Mouse (Mus musculus): ENCODE measurements at regions not wholly inside any gene's neighbourhood (a gene's known extent, or its start where the extent isn't known, plus 50 kb on each side); places are given as distances from the start of the nearest gene placed in this dataset.

DNA sequence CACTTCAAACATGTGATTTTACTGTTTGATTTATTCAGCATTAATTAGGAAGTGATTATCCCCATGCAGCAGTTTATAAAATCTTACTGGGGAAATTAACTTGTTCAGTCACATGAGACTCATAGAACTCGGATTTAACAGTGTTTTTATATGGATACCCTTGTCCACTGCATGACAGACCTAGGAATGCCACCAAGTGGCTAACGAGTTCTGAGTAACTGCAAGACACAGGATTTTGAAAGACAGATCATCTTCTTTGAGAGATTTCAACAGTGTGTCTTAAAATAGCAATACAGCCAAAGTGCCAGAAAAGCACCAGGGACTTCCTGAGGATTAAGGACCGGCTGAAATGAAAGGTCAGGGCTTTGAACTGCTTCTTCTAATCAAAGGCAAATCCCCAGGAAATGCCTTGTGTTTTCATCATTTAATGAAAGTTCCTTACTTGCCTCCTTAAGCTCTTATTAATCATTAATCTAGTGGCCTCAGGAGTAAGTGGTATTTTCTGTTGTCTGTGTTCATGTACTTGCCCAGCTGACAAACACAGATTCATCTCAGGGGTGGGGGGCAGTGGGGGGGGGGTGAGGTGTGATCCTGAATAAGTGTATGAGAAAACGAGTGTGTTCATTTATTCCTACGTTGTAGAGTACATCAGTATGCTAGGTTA is 193.4 kb downstream of the Gm13691 start:
- DNase-seq (ENCODE audit: low spot score in 2 of 2) = no peak

DNA sequence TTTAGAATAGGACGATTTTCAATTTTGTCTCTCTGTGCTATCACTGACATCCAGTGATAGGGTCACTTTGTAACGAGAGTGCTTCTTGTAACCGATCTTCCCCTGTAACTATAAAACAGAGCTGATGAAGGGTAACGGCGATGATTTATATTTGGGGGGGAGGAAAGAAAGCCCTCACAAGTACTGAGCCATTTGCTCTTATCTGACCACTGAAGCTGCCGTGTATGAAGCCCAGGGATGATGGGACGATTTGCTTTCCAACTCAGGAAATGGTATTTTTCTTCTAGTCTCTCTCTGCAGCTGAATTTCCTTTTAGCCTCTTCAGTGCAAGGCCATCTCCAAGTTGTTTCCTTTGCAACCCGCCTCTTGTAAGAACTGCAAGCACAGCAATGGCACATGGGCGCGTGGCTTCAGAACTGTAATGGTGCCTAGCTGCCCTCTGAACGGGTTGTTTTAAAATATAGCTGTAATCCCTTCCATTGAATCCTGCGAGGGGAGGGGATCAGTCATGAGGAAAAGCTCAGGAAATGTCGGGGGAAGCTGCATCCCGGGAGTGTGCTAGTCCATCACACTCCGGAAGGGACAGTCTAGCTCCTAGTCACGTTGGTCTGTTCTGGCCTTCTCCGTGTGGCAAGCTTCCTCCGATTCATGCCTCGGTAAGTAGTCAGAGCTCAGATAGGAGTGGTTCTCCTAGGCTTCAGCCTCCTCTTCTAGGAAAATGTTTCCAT is 194.1 kb downstream of the Gm13691 start:
- no peak for DNase-seq (ENCODE audit: low spot score in 2 of 2)

DNA sequence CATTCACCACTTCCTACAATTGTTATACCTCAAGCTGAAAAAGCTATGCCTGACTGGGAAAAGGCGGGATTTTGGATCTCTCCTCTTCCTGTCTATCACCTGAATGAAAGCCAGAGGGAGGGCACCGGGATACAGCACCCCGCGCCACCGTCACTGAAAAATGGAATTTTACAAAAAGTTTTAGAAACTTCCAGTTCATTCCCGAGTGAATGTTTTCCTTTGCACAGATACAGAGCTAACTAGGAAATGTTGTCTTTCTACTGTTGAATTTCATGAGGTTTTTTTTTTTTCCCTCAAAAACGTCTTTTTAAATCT is 194.6 kb downstream of the Gm13691 start:
- no peak for DNase-seq (ENCODE audit: low spot score in 2 of 2)

DNA sequence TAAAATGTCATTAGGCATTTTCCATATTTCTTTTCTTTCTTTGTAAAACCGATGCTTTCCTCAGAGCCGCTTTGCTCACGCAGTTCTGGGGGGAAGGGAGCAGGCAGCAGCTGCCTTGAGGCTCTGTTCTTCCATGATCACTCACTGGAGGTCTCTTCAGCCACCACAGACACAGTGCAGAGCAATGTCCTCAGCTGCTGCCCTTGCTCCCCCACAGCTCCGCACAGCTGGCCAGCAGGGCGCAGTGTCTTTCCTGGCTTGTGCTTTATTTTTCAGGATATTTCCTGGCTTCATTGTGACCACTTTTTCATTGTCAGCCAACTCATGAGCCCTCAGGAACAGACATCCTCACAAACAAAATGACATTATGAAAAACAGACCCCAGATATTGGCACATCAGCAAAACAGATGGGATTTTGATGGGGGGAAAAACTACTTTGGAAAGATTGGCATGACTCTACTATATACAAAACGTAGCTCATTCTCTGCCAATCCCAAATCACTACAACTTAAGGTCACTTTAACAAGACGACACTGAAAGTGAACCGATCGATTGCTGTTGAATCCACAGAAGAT is 195.9 kb downstream of the Gm13691 start:
- no peak for DNase-seq (ENCODE audit: low spot score in 2 of 2)

DNA sequence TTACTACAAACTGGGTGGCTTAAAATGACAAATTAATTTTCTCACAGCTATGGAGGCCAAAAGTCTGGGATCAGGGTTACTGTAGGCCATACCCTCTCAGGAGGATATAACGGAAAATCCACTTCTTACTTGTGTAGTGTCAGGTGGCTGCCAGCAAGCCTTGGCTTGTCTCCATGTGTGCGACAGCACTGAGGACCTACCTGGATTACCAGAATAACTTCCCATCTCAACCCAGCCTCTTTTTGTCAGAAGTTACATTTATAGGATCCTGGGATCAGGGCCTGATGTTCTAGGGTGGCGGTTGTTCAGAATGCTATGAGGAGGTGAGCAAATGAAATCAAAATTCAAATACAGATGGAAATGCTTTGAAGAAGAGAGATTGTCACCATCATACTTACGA is 197.1 kb downstream of the Gm13691 start:
- no peak for DNase-seq (ENCODE audit: low spot score in 2 of 2)

DNA sequence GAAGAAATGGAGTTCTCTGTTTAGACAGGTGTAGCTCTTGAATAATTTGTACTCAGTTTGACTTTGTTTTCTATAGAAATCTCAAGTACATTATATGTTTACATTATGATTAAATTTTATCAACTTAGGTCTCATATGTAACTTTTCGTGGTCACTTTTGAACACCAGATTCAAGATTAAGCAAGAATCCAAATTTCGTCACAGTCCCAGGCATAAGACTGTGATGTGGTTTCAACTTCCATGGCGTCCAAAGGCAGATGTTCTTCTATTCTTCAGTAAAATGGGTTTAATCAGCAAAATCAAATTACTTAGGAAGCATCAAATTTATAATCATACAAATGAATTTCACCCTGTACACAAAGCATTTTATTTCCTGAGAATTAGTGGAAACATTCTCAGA is 198.9 kb downstream of the Gm13691 start:
- DNase-seq (ENCODE audit: low spot score in 2 of 2) = no peak

DNA sequence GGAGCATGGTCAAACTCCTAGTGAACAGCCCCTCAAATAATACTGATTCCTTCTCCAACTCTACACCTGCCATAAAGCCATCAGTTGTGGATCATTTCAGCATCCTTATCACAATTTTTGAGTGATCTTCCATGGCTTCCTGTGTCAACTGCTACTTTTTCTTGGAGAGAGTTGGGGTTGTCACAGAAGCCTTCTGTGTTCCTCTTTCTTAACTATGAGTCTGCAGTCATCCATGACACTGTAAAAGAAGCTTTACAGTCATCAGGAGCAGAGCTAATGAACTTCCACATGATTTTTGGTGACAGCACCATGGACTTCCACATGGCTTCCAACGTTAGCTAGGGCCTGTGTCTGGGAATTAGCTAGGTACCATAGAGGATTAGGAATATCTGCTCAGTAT is 208.1 kb downstream of the Calcrl start:
- DNase-seq (ENCODE audit: low spot score in 2 of 2) = no peak

DNA sequence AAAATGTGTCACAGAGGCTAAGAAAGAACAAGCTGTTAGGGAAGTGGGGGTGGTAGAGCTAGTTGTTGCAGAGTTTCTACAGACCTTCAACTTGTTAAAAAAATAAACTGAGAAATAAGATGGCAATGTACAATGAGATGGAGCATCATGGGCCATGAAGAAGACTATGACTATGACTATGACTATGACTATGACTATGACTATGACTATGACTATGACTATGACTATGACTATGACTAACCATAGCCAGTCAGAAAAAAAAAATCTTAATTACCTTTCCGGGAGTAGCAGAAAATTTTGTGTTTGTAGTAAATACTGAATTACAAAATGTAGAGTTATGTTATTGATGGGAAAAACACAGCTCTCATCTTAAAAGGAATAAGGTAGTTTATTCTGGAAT is 203.2 kb downstream of the Calcrl start:
- DNase-seq (ENCODE audit: low spot score in 2 of 2) = no peak

DNA sequence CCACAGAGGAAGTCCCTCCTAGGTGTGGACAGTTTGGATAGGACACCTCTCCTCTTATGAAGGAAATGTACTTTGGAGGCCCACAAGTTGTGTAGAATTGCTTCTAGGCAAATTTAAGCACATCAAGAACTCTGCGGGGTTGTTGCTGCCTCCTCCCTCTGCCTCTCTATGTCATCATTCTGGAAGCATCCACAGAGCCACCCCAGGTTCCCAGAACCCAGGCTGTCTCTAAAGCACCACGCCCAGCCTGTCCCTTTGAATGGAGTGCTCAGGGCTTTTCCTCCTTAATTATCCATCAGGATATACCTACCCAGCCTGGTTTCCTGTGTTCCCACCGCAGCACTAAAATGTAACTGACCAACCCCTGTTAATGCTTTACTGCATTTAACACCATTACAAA is 195.4 kb downstream of the Calcrl start:
- DNase-seq (ENCODE audit: low spot score in 2 of 2) = no peak

DNA sequence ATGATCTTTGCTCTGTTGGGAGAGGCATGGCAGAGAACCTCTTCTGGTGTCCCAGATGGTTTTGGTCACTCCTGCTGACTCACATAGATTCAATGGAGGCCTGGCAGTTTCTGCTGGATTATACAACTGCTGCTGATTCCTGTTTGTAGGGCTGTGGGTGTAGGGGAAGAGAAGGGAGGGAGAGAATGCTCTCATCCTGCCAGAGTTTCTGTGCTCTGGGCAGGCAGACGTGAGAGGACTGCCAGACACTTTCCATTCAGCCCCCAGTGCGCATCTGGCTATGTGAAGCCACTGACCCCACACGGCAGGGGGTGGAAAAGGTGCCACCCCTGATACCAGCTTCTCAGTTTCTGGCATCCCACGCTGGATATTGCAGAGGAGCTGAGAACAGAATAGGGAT is 189.6 kb downstream of the Calcrl start:
- DNase-seq (ENCODE audit: low spot score in 2 of 2) = no peak

DNA sequence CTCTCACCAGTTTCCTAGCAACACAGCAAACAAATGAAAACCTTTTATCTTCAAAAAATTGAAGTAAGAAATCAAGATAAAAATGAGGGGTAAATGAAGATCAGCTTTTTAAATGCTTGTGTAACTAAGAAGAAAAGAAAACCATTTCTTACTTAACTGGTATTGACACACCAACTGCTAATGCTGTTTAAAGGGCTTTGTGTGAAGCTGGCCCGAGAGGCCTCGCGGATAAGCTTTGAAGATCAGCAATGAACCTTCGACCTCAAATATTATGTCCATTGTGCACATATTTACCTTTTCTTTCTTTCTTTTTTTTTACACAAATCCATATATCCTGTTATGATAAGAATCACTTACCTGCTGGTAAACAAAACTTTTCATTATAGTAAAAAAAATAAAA is 184.0 kb downstream of the Calcrl start:
- DNase-seq (ENCODE audit: low spot score in 2 of 2) = no peak

DNA sequence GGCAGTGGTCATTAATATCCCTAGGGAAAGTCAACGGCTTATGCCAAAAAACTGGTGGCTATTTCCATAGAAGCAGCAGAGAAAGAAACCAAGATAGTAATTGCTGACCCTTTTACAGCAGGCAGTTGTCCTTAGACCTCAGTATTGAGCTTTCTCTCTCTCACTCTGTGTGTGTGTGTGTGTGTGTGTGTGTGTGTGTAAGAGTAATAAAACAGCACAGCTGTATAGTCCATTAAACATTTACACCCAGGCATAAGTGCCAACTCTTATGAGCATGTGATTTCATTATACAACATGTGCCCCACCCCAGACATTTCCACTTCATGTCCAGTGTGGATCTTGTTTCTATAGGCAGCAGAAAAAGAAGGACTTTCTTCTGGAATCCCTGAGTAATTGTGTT is 183.2 kb downstream of the Calcrl start:
- no peak for DNase-seq (ENCODE audit: low spot score in 2 of 2)

DNA sequence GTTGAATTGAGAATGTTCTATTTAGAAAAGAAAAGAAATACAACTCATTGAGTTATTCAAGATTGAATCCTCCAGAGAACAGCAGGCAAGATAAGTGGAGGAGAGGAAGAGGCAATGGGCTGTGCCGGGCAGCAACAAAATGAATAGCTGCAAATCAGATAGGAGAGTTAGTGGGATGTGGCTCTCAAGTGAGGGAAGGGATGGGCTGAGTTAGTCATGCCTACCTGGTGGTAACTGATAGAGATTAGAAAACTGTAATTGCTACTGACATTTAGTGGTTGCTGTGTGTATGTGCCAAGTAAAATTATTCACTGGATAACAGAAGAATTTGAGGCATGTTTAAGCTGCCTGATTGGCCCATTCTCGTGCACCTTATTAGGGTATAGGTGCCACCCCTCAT is 179.3 kb downstream of the Calcrl start:
- no peak for DNase-seq (ENCODE audit: low spot score in 2 of 2)

DNA sequence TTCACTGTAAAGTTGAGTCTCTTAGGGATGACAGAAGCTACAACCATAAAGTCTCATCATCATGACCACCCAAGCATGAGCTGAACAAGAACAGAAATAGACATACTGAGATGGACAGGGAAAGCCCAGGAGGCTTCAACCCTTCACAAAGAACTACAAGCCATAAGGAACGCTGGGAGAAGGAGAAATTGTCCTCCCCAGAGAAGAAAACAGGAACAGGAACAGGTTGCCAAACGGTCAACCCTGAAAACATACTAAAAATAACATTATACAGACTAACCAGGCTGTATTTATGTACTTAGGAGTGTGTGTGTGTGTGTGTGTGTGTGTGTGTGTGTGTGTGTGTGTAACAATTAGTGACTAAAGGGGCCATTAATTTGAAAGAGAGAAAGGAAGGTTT is 178.6 kb downstream of the Calcrl start:
- no peak for DNase-seq (ENCODE audit: low spot score in 2 of 2)

DNA sequence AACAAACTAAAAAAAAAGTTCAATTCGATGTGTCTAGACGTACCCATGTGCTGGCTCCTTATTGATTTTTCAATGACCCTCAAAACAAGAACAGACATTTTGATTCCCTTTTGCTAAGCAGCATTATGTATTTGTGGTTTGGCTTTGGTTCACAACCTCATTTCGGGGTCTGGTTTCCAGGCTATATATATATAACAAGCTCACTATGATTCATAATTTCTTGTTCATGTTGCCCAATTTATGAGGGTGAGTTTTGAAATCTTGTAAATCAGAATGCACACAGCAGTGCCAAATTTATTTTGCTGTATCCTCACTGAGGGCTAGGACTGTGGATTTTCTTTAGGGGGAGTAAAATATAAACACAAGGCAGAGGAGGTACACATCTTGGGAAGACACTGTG is 177.0 kb downstream of the Calcrl start:
- DNase-seq (ENCODE audit: low spot score in 2 of 2) = no peak

DNA sequence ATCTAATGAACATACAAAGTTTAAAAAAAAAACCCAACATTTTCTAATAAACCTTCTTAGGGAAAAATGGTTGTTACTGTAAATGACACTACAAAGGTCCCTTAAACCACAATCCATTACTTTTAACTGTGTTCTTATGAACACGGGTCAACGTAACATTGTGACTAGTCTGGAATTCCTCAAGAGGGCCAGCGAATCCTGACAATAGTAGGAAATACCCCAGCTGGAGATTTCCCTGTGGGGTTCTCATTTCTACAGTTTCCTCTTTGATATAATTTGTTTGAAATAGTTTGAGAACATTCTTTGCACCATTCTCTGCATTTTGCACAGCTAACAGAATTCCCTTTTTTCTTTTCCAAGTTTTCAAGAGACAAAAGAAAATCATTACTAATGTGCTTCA is 175.3 kb downstream of the Calcrl start:
- DNase-seq (ENCODE audit: low spot score in 2 of 2) = no peak

DNA sequence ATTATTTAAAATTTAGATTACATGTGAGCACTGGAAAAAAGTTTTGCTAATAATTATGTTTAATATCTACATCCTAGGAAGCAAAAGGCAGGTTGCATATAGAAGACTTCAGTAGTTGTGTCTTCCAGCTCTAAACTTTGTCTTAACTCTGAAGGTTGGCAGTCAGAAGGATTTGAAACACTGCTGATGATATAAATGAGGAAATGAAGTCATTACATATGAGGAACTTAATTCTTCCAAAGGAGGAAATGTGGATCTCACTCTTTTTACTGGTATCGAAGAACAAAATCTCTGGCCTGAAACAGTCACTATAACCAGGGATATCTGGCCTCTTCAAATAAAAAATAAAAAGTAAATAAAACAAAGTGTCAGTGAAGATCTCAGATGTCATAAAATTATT is 173.1 kb downstream of the Calcrl start:
- no peak for DNase-seq (ENCODE audit: low spot score in 2 of 2)

DNA sequence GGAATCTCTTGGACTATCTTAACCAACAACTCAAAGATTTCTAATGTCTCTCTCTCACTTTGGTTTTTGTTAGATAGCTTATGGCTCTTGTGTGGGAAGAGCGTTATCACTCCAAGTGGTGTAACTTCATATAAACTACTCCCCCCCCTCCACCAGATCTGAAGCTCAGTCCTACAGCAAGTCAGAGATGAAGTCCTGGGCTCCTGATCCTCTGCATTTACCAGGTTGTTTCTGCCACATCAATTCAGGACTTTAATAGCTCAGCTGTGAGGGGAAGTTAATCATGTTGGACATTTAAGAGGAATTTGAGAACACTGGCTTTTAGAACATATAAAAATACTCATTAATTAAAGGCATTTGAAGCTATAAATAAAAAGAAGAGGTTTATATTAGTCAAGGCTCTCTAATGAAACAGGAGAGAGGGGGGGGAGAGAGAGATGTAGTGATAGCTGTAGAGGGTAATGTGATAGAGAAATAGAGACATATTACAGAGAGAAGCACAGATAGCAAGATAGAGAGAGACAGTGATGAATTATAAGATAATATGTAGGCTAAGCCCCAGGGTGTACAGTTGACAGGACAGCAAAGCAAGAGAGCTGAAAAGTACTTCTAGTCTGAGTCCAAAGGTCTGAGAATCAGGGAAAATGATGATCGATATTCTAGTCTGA is 166.7 kb downstream of the Calcrl start:
- DNase-seq (ENCODE audit: low spot score in 2 of 2) = no peak

DNA sequence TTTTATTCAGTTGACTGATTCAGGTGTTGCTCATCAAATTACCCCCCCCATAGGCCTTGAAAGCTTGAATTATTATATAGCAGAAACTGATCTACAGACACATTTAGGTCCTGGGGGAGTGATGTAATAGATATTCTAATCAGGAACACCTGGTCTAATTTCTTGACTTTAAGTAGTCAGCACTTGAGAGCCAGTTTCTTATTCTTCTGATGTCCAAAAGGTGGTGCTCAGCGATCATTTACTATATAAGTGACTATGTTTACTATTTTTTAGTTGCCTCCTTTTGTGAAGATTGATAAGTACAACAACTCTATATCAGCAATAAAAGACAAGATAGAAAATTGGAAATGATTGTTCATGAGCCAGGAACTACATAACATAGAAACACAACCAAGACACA is 166.0 kb downstream of the Calcrl start:
- no peak for DNase-seq (ENCODE audit: low spot score in 2 of 2)

DNA sequence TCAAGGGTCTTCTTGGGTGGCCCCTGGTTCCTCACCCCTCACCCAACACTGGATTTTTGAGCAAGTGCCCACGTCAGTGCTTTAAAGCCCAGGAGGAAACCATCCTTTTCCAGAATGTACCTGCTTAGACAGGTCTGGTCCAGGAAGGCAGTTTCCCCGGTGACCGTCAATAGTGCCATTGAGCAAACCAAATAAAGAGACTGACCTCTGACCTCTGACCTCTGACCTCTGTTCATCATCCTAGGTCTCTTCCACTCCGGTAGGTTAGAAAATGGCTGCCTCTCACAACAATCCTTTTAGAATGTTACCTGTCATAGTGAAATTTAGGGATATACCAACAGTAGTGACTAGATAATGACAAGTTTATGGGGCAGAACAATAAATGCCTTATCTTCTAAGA is 164.5 kb downstream of the Calcrl start:
- DNase-seq (ENCODE audit: low spot score in 2 of 2) = no peak

DNA sequence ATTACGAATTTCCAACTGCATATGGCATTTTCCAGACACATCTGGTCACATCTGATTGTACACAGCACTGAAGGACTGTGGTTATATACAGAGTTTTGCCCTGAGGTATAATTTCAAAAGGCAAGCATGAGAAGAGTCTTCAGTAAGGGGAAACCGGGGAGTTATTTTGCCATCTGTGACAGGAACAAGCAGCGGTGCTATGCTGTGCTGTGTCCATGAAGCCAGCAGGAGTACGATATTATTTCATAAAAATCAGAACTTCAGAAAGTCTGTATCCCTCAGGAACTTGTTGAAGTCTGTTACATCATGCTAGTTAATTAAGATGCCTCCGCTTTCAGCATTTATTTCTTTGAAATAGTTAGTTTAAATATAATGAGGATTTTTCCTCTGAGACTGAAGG is 163.7 kb downstream of the Calcrl start:
- DNase-seq (ENCODE audit: low spot score in 2 of 2) = no peak

DNA sequence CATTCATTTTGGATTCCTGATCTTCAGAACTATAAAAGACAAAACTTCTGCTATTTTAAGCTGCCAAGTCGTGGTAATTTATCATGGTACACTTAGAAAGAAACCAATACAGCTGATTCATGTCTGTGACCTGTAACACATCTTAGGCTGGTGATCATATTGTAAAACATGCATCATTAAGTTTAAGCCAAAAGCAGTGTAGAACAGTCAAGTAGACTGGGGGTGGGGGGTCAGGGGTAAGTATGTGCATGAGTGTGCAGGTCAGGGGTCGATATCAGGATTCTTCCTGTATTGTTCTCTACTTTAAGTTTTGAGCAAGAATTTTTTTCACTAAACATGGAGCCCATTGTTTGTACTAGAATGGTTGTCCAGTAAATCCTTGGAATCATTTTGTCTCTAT is 160.7 kb downstream of the Calcrl start:
- DNase-seq (ENCODE audit: low spot score in 2 of 2) = no peak

DNA sequence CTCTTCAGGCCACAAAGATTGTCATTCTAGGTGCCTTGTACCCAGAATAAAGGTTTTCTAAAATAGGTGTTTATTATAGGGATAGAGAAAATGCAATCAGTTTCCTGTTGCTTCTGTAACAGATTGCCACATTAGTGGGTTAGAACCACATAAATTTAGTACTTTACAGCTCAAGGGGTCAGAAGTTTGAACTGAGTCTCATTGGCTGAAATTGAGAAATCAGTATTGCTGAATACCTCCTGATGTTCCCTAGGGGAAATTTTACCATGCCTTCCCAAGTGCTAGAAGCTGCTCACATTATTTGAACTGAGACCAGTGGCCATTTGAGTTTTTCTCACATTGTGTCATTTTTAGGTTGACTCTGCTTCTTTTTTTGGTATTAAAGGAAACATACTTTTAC is 160.2 kb downstream of the Calcrl start:
- no peak for DNase-seq (ENCODE audit: low spot score in 2 of 2)

All from right cerebral cortex, adult 2 months (tissue).